Mouse (Mus musculus): Measurements from ENCODE around the gene Cdh13. TPM values are rescaled to one million over a fixed set of nuclear protein-coding genes. Genes with fewer than 3 reads are reported as not detected.

Cdh13 gene
- total RNA-seq, 1 experiment from 2014 or later: 6.3 TPM

- DNase-seq: no peak
These were observed 668.5 kb downstream of the Cdh13 start for GRCm38 (mm10) chr8:118951766-118952741.

GRCm38 (mm10) chr8:118956109-118956508 lies 672.6 kb downstream of the Cdh13 start:
- no peak for DNase-seq

- peak; percentile 18 for DNase-seq
These were observed 678.5 kb downstream of the Cdh13 start for GRCm38 (mm10) chr8:118961877-118962545.

GRCm38 (mm10) chr8:118965101-118965840 lies 681.7 kb downstream of the Cdh13 start:
- no peak for DNase-seq

- DNase-seq: no peak
These were observed 685.4 kb downstream of the Cdh13 start for GRCm38 (mm10) chr8:118968896-118969295.

GRCm38 (mm10) chr8:118979800-118980199 lies 696.3 kb downstream of the Cdh13 start:
- DNase-seq: no peak

- DNase-seq: no peak
These were observed 700.2 kb downstream of the Cdh13 start for GRCm38 (mm10) chr8:118983724-118984123.

GRCm38 (mm10) chr8:118986796-118987195 lies 703.3 kb downstream of the Cdh13 start:
- DNase-seq: no peak

GRCm38 (mm10) chr8:118995641-118996188 lies 712.2 kb downstream of the Cdh13 start:
- no peak for DNase-seq

GRCm38 (mm10) chr8:119000595-119000994 lies 717.1 kb downstream of the Cdh13 start:
- no peak for DNase-seq

GRCm38 (mm10) chr8:119004821-119005220 lies 721.3 kb downstream of the Cdh13 start:
- DNase-seq: no peak

GRCm38 (mm10) chr8:119018675-119019074 lies 735.1 kb downstream of the Cdh13 start:
- no peak for DNase-seq

- DNase-seq: no peak
These were observed 737.2 kb downstream of the Cdh13 start for GRCm38 (mm10) chr8:119020781-119021180.

- DNase-seq: no peak
These were observed 737.9 kb downstream of the Cdh13 start for GRCm38 (mm10) chr8:119021478-119021877.

GRCm38 (mm10) chr8:119022301-119022870 lies 738.9 kb downstream of the Cdh13 start:
- DNase-seq: no peak

- no peak for DNase-seq
These were observed 749.9 kb downstream of the Cdh13 start for GRCm38 (mm10) chr8:119033398-119033797.

- DNase-seq: no peak
These were observed 750.5 kb downstream of the Cdh13 start for GRCm38 (mm10) chr8:119034037-119034436.

- DNase-seq: no peak
These were observed 751.6 kb downstream of the Cdh13 start for GRCm38 (mm10) chr8:119035126-119035525.

GRCm38 (mm10) chr8:119037571-119037970 lies 754.0 kb downstream of the Cdh13 start:
- peak; percentile 19 for DNase-seq

GRCm38 (mm10) chr8:119039358-119039757 lies 755.8 kb downstream of the Cdh13 start:
- no peak for DNase-seq

- DNase-seq: no peak
These were observed 774.3 kb downstream of the Cdh13 start for GRCm38 (mm10) chr8:119057876-119058275.

- no peak for DNase-seq
These were observed 778.1 kb downstream of the Cdh13 start for GRCm38 (mm10) chr8:119061671-119062070.
